Mouse (Mus musculus): ENCODE measurements around the gene Zfpl1. TPM values are rescaled to one million over a fixed set of nuclear protein-coding genes. Genes with fewer than 3 reads are reported as not detected.

The Zfpl1 gene
- polyA plus RNA-seq (2017; shearing (Covaris generic)) = 10 to 100 TPM; 47.3 to 48.0 TPM

GRCm38 (mm10) chr19:6084478-6085248 is at the start of gene Zfpl1, which contains the start of gene Cdca5:
Gene Zfpl1 (minus strand): TSS chr19:6084956.
Gene Cdca5 (plus strand): TSS chr19:6084983.

DNA sequence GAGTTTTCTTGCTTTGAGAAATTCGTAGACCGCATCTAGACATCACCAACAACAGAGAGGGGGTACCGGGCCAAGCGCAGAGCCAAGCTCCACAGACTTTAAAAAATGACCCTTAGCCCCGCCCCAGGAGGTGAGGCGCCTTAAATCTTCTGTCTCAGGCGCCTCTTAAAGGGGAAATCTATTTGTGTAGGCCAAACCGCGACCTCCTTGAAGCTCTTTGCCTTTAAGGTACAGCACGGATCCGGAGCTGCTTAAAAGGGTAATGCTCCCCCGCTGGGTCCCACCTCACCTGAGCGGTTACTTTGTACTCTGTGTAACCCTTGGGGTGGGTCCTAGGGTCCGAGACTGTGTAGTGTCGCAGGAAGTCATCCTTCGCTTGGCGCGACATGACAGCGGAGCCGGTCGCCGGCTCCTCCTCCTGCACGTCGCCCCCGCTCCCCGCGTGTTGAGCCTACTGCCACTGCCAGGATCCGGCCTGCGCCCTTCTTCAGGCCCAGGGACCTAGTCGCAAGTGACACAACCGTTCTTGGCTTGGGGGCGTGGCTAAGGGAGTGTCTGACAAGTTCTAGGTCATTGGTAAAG is 43.1 kb upstream of the Zfpl1 start, which contains the start of gene Snx15:
Snx15 (minus strand) TSS at position 545 of the 582 bp plus-strand sequence.

GRCm38 (mm10) chr19:6117986-6118676 is 33.4 kb upstream of the Zfpl1 start, which contains the start of gene Sac3d1:
Gene Sac3d1 (minus strand): TSS chr19:6118650.

GRCm38 (mm10) chr19:6105586-6105985 is 20.8 kb upstream of the Zfpl1 start, which contains the start of gene Naaladl1:
Gene Naaladl1 (plus strand): TSS chr19:6105782.

DNA sequence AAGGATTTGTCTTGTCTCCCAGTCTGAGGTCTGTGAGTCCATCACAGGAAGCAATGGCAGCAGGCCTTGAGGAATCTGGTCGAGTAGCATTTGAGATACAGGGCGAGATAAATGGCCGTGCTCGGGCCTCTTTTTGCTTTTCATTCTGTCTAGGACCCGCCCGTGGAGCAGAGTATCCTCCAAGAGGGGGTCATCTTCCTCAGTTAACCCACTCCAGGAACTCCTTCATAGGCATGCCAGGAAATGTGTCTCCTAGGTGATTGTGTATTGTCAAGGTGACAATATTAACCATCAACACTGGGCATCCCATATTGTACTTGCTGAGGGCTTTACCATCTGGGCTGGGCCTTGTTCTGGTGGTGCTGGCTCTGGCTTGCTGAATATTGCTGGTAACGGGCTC is 9.4 kb upstream of the Zfpl1 start, which contains the start of gene AC131692.1:
AC131692.1 (plus strand) TSS at position 301 of the 400 bp plus-strand sequence.

GRCm38 (mm10) chr19:6082156-6082555 is 2.6 kb downstream of the Zfpl1 start, which contains the start of gene Gm28374:
Gene Gm28374 (minus strand): TSS chr19:6082256.

GRCm38 (mm10) chr19:6079983-6080480 is 4.7 kb downstream of the Zfpl1 start, which contains the start of gene Tmem262:
Gene Tmem262 (plus strand): TSS chr19:6080033.

DNA sequence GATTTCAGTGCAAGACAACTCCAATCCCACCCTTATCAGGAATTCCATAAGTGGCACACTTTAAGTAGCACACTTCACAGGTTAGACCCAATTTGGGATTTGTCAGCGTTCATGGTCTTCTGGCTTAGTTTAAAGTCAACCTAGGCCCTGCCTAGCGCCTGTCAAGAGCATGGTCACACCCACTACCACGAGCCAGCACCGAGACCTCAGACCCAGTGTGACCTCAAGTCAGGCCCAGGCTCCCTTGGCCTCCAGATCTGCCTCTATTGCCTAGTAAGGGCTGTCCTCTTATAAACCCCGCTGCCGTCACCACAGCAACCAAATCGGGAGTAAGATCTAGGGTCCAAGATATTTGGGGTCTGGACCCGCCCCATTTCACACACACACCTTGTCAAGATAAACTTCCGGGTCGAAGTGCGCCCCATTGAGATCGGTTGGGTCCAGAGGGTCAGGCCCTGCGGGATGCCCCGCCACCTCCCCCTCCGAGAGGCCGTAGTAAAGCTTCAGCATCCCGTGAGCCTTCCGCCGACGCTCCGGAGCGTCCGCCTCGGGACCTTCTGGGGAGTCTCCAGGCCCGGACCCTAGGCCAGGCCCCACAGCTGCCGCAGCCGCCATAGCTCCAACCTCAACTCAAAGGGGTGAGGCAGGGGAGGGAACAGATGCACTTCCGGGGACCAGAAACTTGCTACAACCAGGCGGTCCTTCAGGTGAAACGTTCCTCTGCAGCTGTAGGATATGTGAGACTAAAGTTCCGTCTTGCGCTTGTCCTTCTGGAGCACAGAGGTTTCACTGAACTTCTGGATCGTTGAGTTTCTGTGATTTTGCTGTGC is 8.0 kb downstream of the Zfpl1 start, which contains the start of gene Vps51:
Vps51 (minus strand) TSS at position 668 of the 830 bp plus-strand sequence.

GRCm38 (mm10) chr19:6067724-6068415 is 16.9 kb downstream of the Zfpl1 start, which contains the start of gene Tm7sf2:
Gene Tm7sf2 (minus strand): TSS chr19:6068373.

DNA sequence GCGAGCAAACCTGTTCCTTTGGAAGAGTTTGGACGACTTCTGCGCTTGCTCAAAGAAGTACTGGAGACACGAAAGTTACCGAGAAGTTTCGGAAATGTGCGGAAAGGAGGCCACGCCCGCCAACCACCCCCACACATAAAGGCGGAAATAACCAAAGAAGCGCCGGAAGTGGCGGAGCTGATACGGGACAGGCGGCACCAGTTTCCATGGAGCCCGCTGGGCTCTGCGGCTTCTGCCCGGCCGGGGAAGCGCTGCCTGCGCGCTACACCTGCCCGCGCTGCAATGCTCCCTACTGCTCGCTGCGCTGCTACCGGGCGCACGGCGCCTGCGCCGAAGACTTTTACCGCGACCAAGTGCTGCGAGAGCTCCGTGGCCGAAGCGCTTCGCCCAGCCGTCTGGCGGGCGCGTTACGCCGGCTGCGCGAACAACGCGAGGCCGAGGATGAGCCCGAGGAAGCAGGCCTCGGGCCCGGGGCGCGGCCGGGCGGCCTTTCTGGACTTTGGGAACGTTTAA is 23.7 kb downstream of the Zfpl1 start, which contains the start of gene Znhit2:
Znhit2 (plus strand) TSS at position 172 of the 513 bp plus-strand sequence.

GRCm38 (mm10) chr19:6057313-6058096 is 27.3 kb downstream of the Zfpl1 start, which contains the start of the genes Mrpl49 and Fau:
Gene Mrpl49 (minus strand): TSS chr19:6057785.
Gene Fau (plus strand): TSS chr19:6057844.

GRCm38 (mm10) chr19:6046294-6047153 is 38.2 kb downstream of the Zfpl1 start, which contains the start of gene Syvn1:
Gene Syvn1 (plus strand): TSS chr19:6046576.

Other genes starting within 250 kb of the Zfpl1 start
- 100 to 1,000 TPM; 223 to 264 TPM for gene Frmd8, start 209.7 kb downstream of the Zfpl1 start, polyA plus RNA-seq (2017; shearing (Covaris generic))
- gene Slc25a45, start 207.1 kb downstream of the Zfpl1 start, polyA plus RNA-seq (2017; shearing (Covaris generic)) = 10 to 100 TPM; 38.8 to 42.3 TPM
- gene Tigd3, start 190.8 kb downstream of the Zfpl1 start, polyA plus RNA-seq (2017; shearing (Covaris generic)) = 1 to 10 TPM in 1 of 2 experiments, under 1 TPM in 1; 0.66 to 1.5 TPM
- gene Dpf2, start 171.9 kb downstream of the Zfpl1 start, polyA plus RNA-seq (2017; shearing (Covaris generic)) = 100 to 1,000 TPM; 161 to 208 TPM
- 1 to 10 TPM in 1 of 2 experiments, under 1 TPM in 1; 0.46 to 1.6 TPM for gene Cdc42ep2, start 160.1 kb downstream of the Zfpl1 start, polyA plus RNA-seq (2017; shearing (Covaris generic))
- 10 to 100 TPM; 37.4 to 48.6 TPM for gene Pola2, start 120.8 kb downstream of the Zfpl1 start, polyA plus RNA-seq (2017; shearing (Covaris generic))
- gene Slc22a20, start 98.8 kb downstream of the Zfpl1 start, polyA plus RNA-seq (2017; shearing (Covaris generic)) = under 1 TPM in 1 of 2 experiments, not detected in 1; 0.89 TPM
- 10 to 100 TPM; 64.1 to 70.3 TPM for gene Capn1, start 69.1 kb downstream of the Zfpl1 start, polyA plus RNA-seq (2017; shearing (Covaris generic))
- 10 to 100 TPM; 48.2 to 68.1 TPM for gene Syvn1, start 38.4 kb downstream of the Zfpl1 start, polyA plus RNA-seq (2017; shearing (Covaris generic))
- 10 to 100 TPM; 37.1 to 49.2 TPM for gene Mrpl49, start 27.2 kb downstream of the Zfpl1 start, polyA plus RNA-seq (2017; shearing (Covaris generic))
- gene Fau, start 27.1 kb downstream of the Zfpl1 start, polyA plus RNA-seq (2017; shearing (Covaris generic)) = 100 to 1,000 TPM; 732 to 759 TPM
- 10 to 100 TPM; 35.7 to 43.9 TPM for gene Znhit2, start 23.8 kb downstream of the Zfpl1 start, polyA plus RNA-seq (2017; shearing (Covaris generic))
- gene Tm7sf2, start 16.6 kb downstream of the Zfpl1 start, polyA plus RNA-seq (2017; shearing (Covaris generic)) = 10 to 100 TPM; 14.2 to 15.2 TPM
- 100 to 1,000 TPM in 1 of 2 experiments, 10 to 100 TPM in 1; 79.1 to 114 TPM for gene Vps51, start 7.7 kb downstream of the Zfpl1 start, polyA plus RNA-seq (2017; shearing (Covaris generic))
- gene Tmem262, start 4.9 kb downstream of the Zfpl1 start, polyA plus RNA-seq (2017; shearing (Covaris generic)) = 1 to 10 TPM in 1 of 2 experiments, not detected in 1; 2.5 TPM
- gene Gm28374, start 2.7 kb downstream of the Zfpl1 start, polyA plus RNA-seq (2017; shearing (Covaris generic)) = under 1 TPM; 0.68 to 0.80 TPM
- gene Cdca5, start within 50 bp of the Zfpl1 start, polyA plus RNA-seq (2017; shearing (Covaris generic)) = 1 to 10 TPM in 1 of 2 experiments, not detected in 1; 1.9 TPM
- 1 to 10 TPM in 1 of 2 experiments, not detected in 1; 1.3 TPM for gene AC131692.1, start 9.5 kb upstream of the Zfpl1 start, polyA plus RNA-seq (2017; shearing (Covaris generic))
- gene Naaladl1, start 20.8 kb upstream of the Zfpl1 start, polyA plus RNA-seq (2017; shearing (Covaris generic)) = 1 to 10 TPM in 1 of 2 experiments, under 1 TPM in 1; 0.14 to 1.2 TPM
- 10 to 100 TPM; 17.7 to 37.8 TPM for gene Sac3d1, start 33.7 kb upstream of the Zfpl1 start, polyA plus RNA-seq (2017; shearing (Covaris generic))
- gene Snx15, start 43.3 kb upstream of the Zfpl1 start, polyA plus RNA-seq (2017; shearing (Covaris generic)) = 10 to 100 TPM; 29.5 to 41.7 TPM
- not detected for gene Batf2, start 56.0 kb upstream of the Zfpl1 start, polyA plus RNA-seq (2017; shearing (Covaris generic))
- gene Arl2, start 56.6 kb upstream of the Zfpl1 start, polyA plus RNA-seq (2017; shearing (Covaris generic)) = 10 to 100 TPM; 18.3 to 30.3 TPM
- 1 to 10 TPM in 1 of 2 experiments, not detected in 1; 1.2 TPM for gene Majin, start 99.4 kb upstream of the Zfpl1 start, polyA plus RNA-seq (2017; shearing (Covaris generic))
- not detected for gene Gpha2, start 141.4 kb upstream of the Zfpl1 start, polyA plus RNA-seq (2017; shearing (Covaris generic))
- 10 to 100 TPM; 21.9 to 26.7 TPM for gene Ppp2r5b, start 150.9 kb upstream of the Zfpl1 start, polyA plus RNA-seq (2017; shearing (Covaris generic))
- 10 to 100 TPM; 23.5 to 31.5 TPM for gene Atg2a, start 156.7 kb upstream of the Zfpl1 start, polyA plus RNA-seq (2017; shearing (Covaris generic))
- gene Ehd1, start 191.8 kb upstream of the Zfpl1 start, polyA plus RNA-seq (2017; shearing (Covaris generic)) = 10 to 100 TPM; 22.3 to 27.6 TPM
- under 1 TPM; 0.11 to 0.46 TPM for gene Cdc42bpg, start 221.5 kb upstream of the Zfpl1 start, polyA plus RNA-seq (2017; shearing (Covaris generic))